Mouse (Mus musculus) heart, postnatal 0 days (tissue): ENCODE measurements at regions not wholly inside any gene's neighbourhood (a gene's known extent, or its start where the extent isn't known, plus 50 kb on each side); places are given as distances from the start of the nearest gene placed in this dataset.

Experiments used
- ATAC-seq: fragments of 200-750 bp; cut with Nextera tagmentation; 2 replicates; pipeline ENCODE4 v1.8.0; 2017; ENCODE audit warnings: low read depth, moderate number of reproducible peaks, moderate library complexity; ENCODE audit not compliant: insufficient read depth
- DNase-seq: peaks from one replicate; pipeline ENCODE4 v3.0.0-alpha.2; 2016; ENCODE audit warnings: low spot score
- H3K27ac ChIP-seq: fragments of 300-500 bp; sonication (generic); 2 replicates; pipeline ENCODE4 v1.5.1; 2014; ENCODE audit warnings: low read depth, mild to moderate bottlenecking
- H3K27me3 ChIP-seq: fragments of 300-500 bp; sonication (generic); 2 replicates; pipeline ENCODE4 v1.6.1; 2014; ENCODE audit warnings: low read length, mixed read lengths; ENCODE audit not compliant: control insufficient read depth, insufficient read depth
- H3K36me3 ChIP-seq: fragments of 300-500 bp; sonication (generic); replicated peaks from 2 replicates; pipeline ENCODE4 v1.6.1; 2014; ENCODE audit warnings: low read length, mixed read lengths; ENCODE audit not compliant: control insufficient read depth, insufficient read depth
- H3K4me1 ChIP-seq: fragments of 300-500 bp; sonication (generic); 2 replicates; pipeline ENCODE4 v1.6.1; 2014; ENCODE audit warnings: antibody characterized with exemption; ENCODE audit not compliant: control insufficient read depth, insufficient read depth
- H3K4me2 ChIP-seq: fragments of 300-500 bp; sonication (generic); 2 replicates; pipeline ENCODE4 v1.6.1; 2014; ENCODE audit warnings: low read depth, mild to moderate bottlenecking, low read length, moderate library complexity
- H3K4me3 ChIP-seq: fragments of 300-500 bp; sonication (generic); 2 replicates; pipeline ENCODE4 v1.5.1; 2014; ENCODE audit warnings: low read depth, low read length
- H3K9ac ChIP-seq: fragments of 300-500 bp; sonication (generic); replicated peaks from 2 replicates; pipeline ENCODE4 v1.6.1; 2014; ENCODE audit warnings: low read depth, low read length, mixed read lengths
- H3K9me3 ChIP-seq: fragments of 300-500 bp; sonication (generic); replicated peaks from 2 replicates; pipeline ENCODE4 v1.6.1; 2016; ENCODE audit warnings: low read length; ENCODE audit not compliant: control insufficient read depth
- CTCF ChIP-seq: IDR thresholded peaks from 2 replicates; pipeline ENCODE4 v1.5.1; 2016; ENCODE audit warnings: antibody characterized with exemption, control low read depth, low read depth
- EP300 ChIP-seq: IDR thresholded peaks from 2 replicates; pipeline ENCODE4 v1.6.1; 2016; ENCODE audit warnings: antibody characterized with exemption, low read depth
- WGBS: fragments of 180-500 bp; shearing (Covaris S2); extraction: QIAGEN DNeasy Blood & Tissue Kit; methylation state at CpG from one replicate; pipeline ENCODE4 v1.1.7; 2014; 5-methylcytosine and 5-hydroxymethylcytosine counted together

GRCm38 (mm10) chr15:56425986-56426385 lies 1051.4 kb downstream of the Slc22a22 start:
- no peak for TF ChIP-seq EP300
- TF ChIP-seq CTCF: no peak
- H3K9me3 ChIP-seq: no peaks in the 10 kb centered on the region
- WGBS: 25% methylated on average over 4 of the region's 4 CpGs

GRCm38 (mm10) chr15:56420681-56421080 lies 1056.7 kb downstream of the Slc22a22 start:
- TF ChIP-seq CTCF (no peak), EP300 (no peak)
- 55% methylated on average over 1 of the region's 1 CpGs for WGBS
- Histone ChIP-seq H3K4me1 (no peaks in the 10 kb centered on the region), H3K9me3 (no peaks in the 10 kb centered on the region), H3K36me3 (no peaks in the 10 kb centered on the region), H3K4me3 (no peak overlapping the region), H3K9ac (no peak overlapping the region), H3K4me2 (no peak overlapping the region), H3K27me3 (no peaks in the 10 kb centered on the region), H3K27ac (no peak overlapping the region)
- DNase-seq (no peak), ATAC-seq (no peak)

More at GRCm38 (mm10) chr15:56425986-56426385, 1051.4 kb downstream of the Slc22a22 start:
- Histone ChIP-seq H3K36me3 (no peaks in the 10 kb centered on the region), H3K9ac (no peak overlapping the region), H3K27me3 (no peaks in the 10 kb centered on the region), H3K27ac (no peak overlapping the region), H3K4me3 (no peak overlapping the region), H3K4me1 (no peaks in the 10 kb centered on the region), H3K4me2 (no peak overlapping the region)
- DNase-seq (no peak), ATAC-seq (no peak)

GRCm38 (mm10) chr15:56391982-56392381 lies 1085.4 kb downstream of the Slc22a22 start:
- Histone ChIP-seq H3K27me3 (no peaks in the 10 kb centered on the region), H3K4me1 (no peaks in the 10 kb centered on the region), H3K4me2 (no peak overlapping the region), H3K9me3 (no peaks in the 10 kb centered on the region), H3K4me3 (no peak overlapping the region), H3K36me3 (no peaks in the 10 kb centered on the region), H3K9ac (no peak overlapping the region), H3K27ac (no peak overlapping the region)
- TF ChIP-seq EP300 (no peak), CTCF (no peak)
- DNase-seq (no peak), ATAC-seq (no peak)

GRCm38 (mm10) chr15:56378511-56378910 lies 1098.9 kb downstream of the Slc22a22 start:
- DNase-seq (no peak), ATAC-seq (no peak)
- Histone ChIP-seq H3K4me3 (no peak overlapping the region), H3K36me3 (no peaks in the 10 kb centered on the region), H3K27ac (no peak overlapping the region), H3K9ac (no peak overlapping the region), H3K4me2 (no peak overlapping the region), H3K4me1 (no peaks in the 10 kb centered on the region), H3K27me3 (no peaks in the 10 kb centered on the region), H3K9me3 (no peaks in the 10 kb centered on the region)
- TF ChIP-seq CTCF: no peak
- TF ChIP-seq EP300: no peak
- 51% methylated on average over 1 of the region's 1 CpGs for WGBS

GRCm38 (mm10) chr15:56350903-56351302 lies 1126.5 kb downstream of the Slc22a22 start:
- 66% methylated on average over 5 of the region's 5 CpGs for WGBS
- H3K4me3 ChIP-seq: no peak overlapping the region

GRCm38 (mm10) chr15:56346111-56346510 lies 1131.3 kb downstream of the Slc22a22 start:
- Histone ChIP-seq H3K9ac (no peak overlapping the region), H3K4me2 (no peak overlapping the region), H3K27ac (no peak overlapping the region), H3K36me3 (no peaks in the 10 kb centered on the region), H3K9me3 (no peaks in the 10 kb centered on the region), H3K4me1 (no peaks in the 10 kb centered on the region), H3K27me3 (no peaks in the 10 kb centered on the region), H3K4me3 (no peak overlapping the region)
- no peak for DNase-seq
- no peak for ATAC-seq
- TF ChIP-seq CTCF (no peak), EP300 (no peak)
- WGBS: 48% methylated on average over 2 of the region's 2 CpGs

More at GRCm38 (mm10) chr15:56350903-56351302, 1126.5 kb downstream of the Slc22a22 start:
- no peak overlapping the region for H3K9ac ChIP-seq
- no peaks in the 10 kb centered on the region for H3K36me3 ChIP-seq
- no peak overlapping the region for H3K27ac ChIP-seq
- H3K4me2 ChIP-seq: no peak overlapping the region
- H3K4me1 ChIP-seq: no peaks in the 10 kb centered on the region
- H3K9me3 ChIP-seq: no peaks in the 10 kb centered on the region
- DNase-seq (no peak), ATAC-seq (no peak)
- TF ChIP-seq EP300 (no peak), CTCF (no peak)
- H3K27me3 ChIP-seq: no peaks in the 10 kb centered on the region
